Mouse (Mus musculus): ENCODE results near the gene Spsb4. TPM values are rescaled to one million over a fixed set of nuclear protein-coding genes. Genes with fewer than 3 reads are reported as not detected.

Spsb4 gene
- total RNA-seq, 2 experiments from 2014 or later = 5.1 to 6.1 TPM

- DNase-seq (ENCODE audit: extremely low spot score in 1 of 2, low spot score in 1 of 2) = no peak
Measured at GRCm38 (mm10) chr9:96980037-96980997, 38.3 kb downstream of the Spsb4 start.

GRCm38 (mm10) chr9:96979417-96980030, 39.1 kb downstream of the Spsb4 start:
- no peak for DNase-seq (ENCODE audit: extremely low spot score in 1 of 2, low spot score in 1 of 2)

GRCm38 (mm10) chr9:96978147-96978782, 40.4 kb downstream of the Spsb4 start:
- DNase-seq (ENCODE audit: extremely low spot score in 1 of 2, low spot score in 1 of 2) = no peak

GRCm38 (mm10) chr9:96977287-96978145, 41.1 kb downstream of the Spsb4 start:
- DNase-seq (ENCODE audit: extremely low spot score in 1 of 2, low spot score in 1 of 2) = no peak

- no peak for DNase-seq (ENCODE audit: extremely low spot score in 1 of 2, low spot score in 1 of 2)
Measured at GRCm38 (mm10) chr9:96973091-96973490, 45.6 kb downstream of the Spsb4 start.

- DNase-seq (ENCODE audit: extremely low spot score in 1 of 2, low spot score in 1 of 2) = no peak
Measured at GRCm38 (mm10) chr9:96971625-96972404, 46.8 kb downstream of the Spsb4 start.

- no peak for DNase-seq (ENCODE audit: extremely low spot score in 1 of 2, low spot score in 1 of 2)
Measured at GRCm38 (mm10) chr9:96967516-96967915, 51.1 kb downstream of the Spsb4 start.

GRCm38 (mm10) chr9:96966465-96966864, 52.2 kb downstream of the Spsb4 start:
- DNase-seq (ENCODE audit: extremely low spot score in 1 of 2, low spot score in 1 of 2) = no peak

- DNase-seq (ENCODE audit: extremely low spot score in 1 of 2, low spot score in 1 of 2) = no peak
Measured at GRCm38 (mm10) chr9:96963443-96964215, 55.0 kb downstream of the Spsb4 start.

GRCm38 (mm10) chr9:96962714-96963113, 55.9 kb downstream of the Spsb4 start:
- no peak for DNase-seq (ENCODE audit: extremely low spot score in 1 of 2, low spot score in 1 of 2)

- no peak for DNase-seq (ENCODE audit: extremely low spot score in 1 of 2, low spot score in 1 of 2)
Measured at GRCm38 (mm10) chr9:96961986-96962701, 56.5 kb downstream of the Spsb4 start.

GRCm38 (mm10) chr9:96961006-96961405, 57.6 kb downstream of the Spsb4 start:
- DNase-seq (ENCODE audit: extremely low spot score in 1 of 2, low spot score in 1 of 2) = peak in 1 of 2 experiments; percentile 57

- DNase-seq (ENCODE audit: extremely low spot score in 1 of 2, low spot score in 1 of 2) = no peak
Measured at GRCm38 (mm10) chr9:96960241-96960640, 58.4 kb downstream of the Spsb4 start.

GRCm38 (mm10) chr9:96959469-96959868, 59.2 kb downstream of the Spsb4 start:
- DNase-seq (ENCODE audit: extremely low spot score in 1 of 2, low spot score in 1 of 2) = no peak

GRCm38 (mm10) chr9:96958009-96958615, 60.5 kb downstream of the Spsb4 start:
- no peak for DNase-seq (ENCODE audit: extremely low spot score in 1 of 2, low spot score in 1 of 2)

GRCm38 (mm10) chr9:96957298-96957865, 61.3 kb downstream of the Spsb4 start:
- no peak for DNase-seq (ENCODE audit: extremely low spot score in 1 of 2, low spot score in 1 of 2)

GRCm38 (mm10) chr9:96956646-96957297, 61.9 kb downstream of the Spsb4 start:
- no peak for DNase-seq (ENCODE audit: extremely low spot score in 1 of 2, low spot score in 1 of 2)
